Mouse (Mus musculus): Measurements from ENCODE around the gene Catsper3. TPM values are rescaled to one million over a fixed set of nuclear protein-coding genes. Genes with fewer than 3 reads are reported as not detected.

The Catsper3 gene
- polyA plus RNA-seq, 1 experiment from 2014 or later, result 0.26 TPM

DNA sequence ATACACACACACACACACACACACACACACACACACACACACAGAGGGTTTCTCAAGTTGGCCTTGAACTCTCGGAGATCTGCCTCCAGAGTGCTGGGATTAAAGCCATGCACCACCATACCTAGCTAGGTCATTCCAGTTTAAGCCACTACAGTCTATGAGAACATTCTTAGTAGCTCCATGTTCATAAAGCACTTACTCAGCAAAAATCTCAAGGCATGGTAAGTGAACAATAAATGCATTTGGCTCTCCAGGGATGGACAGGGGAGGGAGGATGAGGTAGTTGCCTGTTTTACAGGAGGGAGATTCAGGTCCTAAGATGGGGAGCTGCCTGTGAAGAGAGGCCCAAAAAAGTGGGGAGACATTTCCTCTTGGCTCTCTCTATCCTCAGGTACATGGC, 19.6 kb downstream of the Catsper3 start:
- Histone ChIP-seq H3K4me2 (no peak overlapping the region), H3K27ac (replicated peaks) (no peak overlapping the region), H3K9ac (replicated peaks) (no peak overlapping the region), H3K36me3 (no peaks in the 10 kb centered on the region), H3K9me3 (replicated peaks) (0 out of 2 replicates have a peak, but pooled peaks cover 6% of the 10 kb centered on the region), H3K4me1 (no peaks in the 10 kb centered on the region), H3K4me3 (replicated peaks) (no peak overlapping the region), H3K27me3 (replicated peaks) (no peaks in the 10 kb centered on the region)
- WGBS, result 84% methylated on average over 1 of the region's 1 CpGs
- ATAC-seq (ENCODE audit: low FRiP score), result no peak

DNA sequence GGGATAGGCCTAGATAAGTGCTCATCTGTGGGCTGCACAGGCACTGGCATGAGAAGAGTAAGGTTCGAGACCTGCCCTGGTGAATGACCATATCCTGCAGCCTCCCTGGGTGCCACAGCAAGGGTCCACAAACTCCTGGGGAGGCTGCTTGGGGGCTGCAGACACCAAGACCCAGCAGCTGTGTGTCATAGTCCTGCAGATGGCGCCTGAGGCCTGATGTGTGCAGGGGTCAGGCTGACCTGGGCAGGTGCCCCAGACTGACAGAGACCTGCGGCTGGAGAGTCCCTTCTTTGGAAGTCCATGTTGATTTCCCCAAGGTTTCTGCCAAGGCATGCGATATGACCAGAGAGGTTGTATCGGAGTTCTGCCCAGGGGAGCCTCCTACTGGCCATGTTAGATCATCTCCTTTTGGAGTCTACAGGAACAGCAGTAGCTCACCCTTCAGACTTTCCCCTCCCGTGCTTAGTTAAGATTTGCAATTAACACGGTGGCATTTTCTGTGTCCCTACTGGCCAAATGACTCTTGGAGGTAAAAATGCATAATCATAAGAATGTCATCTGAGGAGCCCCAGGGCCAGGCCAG, 24.8 kb downstream of the Catsper3 start:
- H3K27ac ChIP-seq (replicated peaks), result no peak overlapping the region
- no peak overlapping the region for H3K9ac ChIP-seq (replicated peaks)
- H3K4me1 ChIP-seq, result no peaks in the 10 kb centered on the region
- no peaks in the 10 kb centered on the region for H3K9me3 ChIP-seq (replicated peaks)
- WGBS, result 79% methylated on average over 7 of the region's 7 CpGs
- no peak overlapping the region for H3K4me2 ChIP-seq
- no peaks in the 10 kb centered on the region for H3K27me3 ChIP-seq (replicated peaks)
- no peak for ATAC-seq (ENCODE audit: low FRiP score)
- no peak overlapping the region for H3K4me3 ChIP-seq (replicated peaks)
- H3K36me3 ChIP-seq, result no peaks in the 10 kb centered on the region

DNA sequence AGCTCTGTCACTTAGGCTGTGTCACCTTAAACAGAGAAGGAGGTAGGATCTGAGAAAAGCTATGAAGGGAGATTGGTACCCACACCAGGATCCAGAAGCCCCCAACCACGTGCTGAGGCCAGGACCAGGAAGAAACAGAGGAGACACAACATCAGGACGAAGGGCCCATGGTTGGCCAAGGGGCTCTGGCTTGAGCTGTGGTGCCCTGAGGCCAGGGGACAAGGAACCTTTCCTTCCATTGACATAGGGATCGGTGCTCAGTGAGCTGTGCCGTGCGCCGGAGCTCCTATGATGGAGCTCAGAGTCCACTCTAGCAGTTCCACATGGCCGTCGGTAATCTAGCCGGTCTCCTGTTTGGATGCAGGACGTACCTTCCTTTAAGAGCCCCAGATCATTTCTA, 25.3 kb downstream of the Catsper3 start:
- no peaks in the 10 kb centered on the region for H3K27me3 ChIP-seq (replicated peaks)
- H3K9me3 ChIP-seq (replicated peaks), result no peaks in the 10 kb centered on the region
- H3K4me3 ChIP-seq (replicated peaks), result no peak overlapping the region
- H3K4me2 ChIP-seq, result no peak overlapping the region
- H3K27ac ChIP-seq (replicated peaks), result no peak overlapping the region
- H3K9ac ChIP-seq (replicated peaks), result no peak overlapping the region
- no peak for ATAC-seq (ENCODE audit: low FRiP score)
- H3K4me1 ChIP-seq, result no peaks in the 10 kb centered on the region
- H3K36me3 ChIP-seq, result no peaks in the 10 kb centered on the region
- WGBS, result 93% methylated on average over 10 of the region's 10 CpGs

GRCm38 (mm10) chr13:55810947-55811346, 26.6 kb downstream of the Catsper3 start:
- Histone ChIP-seq H3K36me3 (no peaks in the 10 kb centered on the region), H3K4me3 (replicated peaks) (no peak overlapping the region), H3K9ac (replicated peaks) (no peak overlapping the region), H3K27ac (replicated peaks) (no peak overlapping the region), H3K4me2 (no peak overlapping the region), H3K27me3 (replicated peaks) (0 out of 2 replicates have a peak, but pooled peaks cover 6% of the 10 kb centered on the region), H3K4me1 (no peaks in the 10 kb centered on the region), H3K9me3 (replicated peaks) (no peaks in the 10 kb centered on the region)
- ATAC-seq (ENCODE audit: low FRiP score), result no peak
- 85% methylated on average over 5 of the region's 5 CpGs for WGBS

DNA sequence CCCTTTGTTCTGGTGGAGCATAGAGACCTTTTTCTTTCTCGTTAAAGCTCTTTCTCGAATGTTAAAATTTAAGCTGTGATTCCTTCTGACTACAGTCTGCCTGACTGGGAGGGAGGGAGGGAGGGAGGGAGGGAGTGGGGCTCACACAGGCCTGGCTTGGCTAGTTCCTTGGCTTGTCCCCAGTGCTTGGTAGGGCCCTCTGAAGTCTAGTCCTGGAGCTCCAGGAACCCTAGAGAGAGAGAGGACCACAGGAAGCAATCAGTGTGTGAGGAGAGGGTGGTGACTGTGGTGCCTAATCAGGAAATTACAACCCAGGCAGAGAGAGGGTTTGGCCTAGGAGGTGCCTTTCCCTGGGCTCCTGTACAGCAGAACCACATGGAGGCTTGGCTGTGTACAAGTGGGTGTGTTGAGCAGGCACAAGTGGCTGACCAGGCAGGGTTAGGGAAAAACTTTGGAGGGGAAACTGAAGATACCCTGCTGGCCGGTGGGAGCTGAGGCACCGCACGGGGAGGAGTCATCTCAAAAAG, 29.2 kb downstream of the Catsper3 start:
- Histone ChIP-seq H3K27ac (replicated peaks) (no peak overlapping the region), H3K4me3 (replicated peaks) (no peak overlapping the region), H3K4me2 (no peak overlapping the region), H3K27me3 (replicated peaks) (peaks cover 14% of the 10 kb centered on the region), H3K36me3 (no peaks in the 10 kb centered on the region), H3K9ac (replicated peaks) (no peak overlapping the region), H3K9me3 (replicated peaks) (no peaks in the 10 kb centered on the region), H3K4me1 (no peaks in the 10 kb centered on the region)
- WGBS, result 58% methylated on average over 5 of the region's 5 CpGs
- ATAC-seq (ENCODE audit: low FRiP score), result no peak

- H3K27ac ChIP-seq (replicated peaks), result no peak overlapping the region
- H3K9me3 ChIP-seq (replicated peaks), result no peaks in the 10 kb centered on the region
- H3K4me1 ChIP-seq, result no peaks in the 10 kb centered on the region
- H3K4me3 ChIP-seq (replicated peaks), result no peak overlapping the region
- no peaks in the 10 kb centered on the region for H3K36me3 ChIP-seq
- H3K9ac ChIP-seq (replicated peaks), result no peak overlapping the region
- H3K27me3 ChIP-seq (replicated peaks), result peaks cover 19% of the 10 kb centered on the region
- WGBS, result 82% methylated on average over 6 of the region's 6 CpGs
- ATAC-seq (ENCODE audit: low FRiP score), result no peak
- no peak overlapping the region for H3K4me2 ChIP-seq
Measured at GRCm38 (mm10) chr13:55814834-55815233, 30.5 kb downstream of the Catsper3 start.

GRCm38 (mm10) chr13:55822499-55822898, 38.1 kb downstream of the Catsper3 start:
- ATAC-seq (ENCODE audit: low FRiP score), result no peak
- H3K4me2 ChIP-seq, result no peak overlapping the region
- H3K9me3 ChIP-seq (replicated peaks), result no peaks in the 10 kb centered on the region
- no peaks in the 10 kb centered on the region for H3K36me3 ChIP-seq
- WGBS, result 68% methylated on average over 5 of the region's 5 CpGs
- H3K4me3 ChIP-seq (replicated peaks), result no peak overlapping the region
- no peak overlapping the region for H3K9ac ChIP-seq (replicated peaks)
- no peak overlapping the region for H3K27ac ChIP-seq (replicated peaks)
- peaks cover 71% of the 10 kb centered on the region for H3K27me3 ChIP-seq (replicated peaks)
- peaks cover 7% of the 10 kb centered on the region for H3K4me1 ChIP-seq

GRCm38 (mm10) chr13:55824151-55824945, 40.0 kb downstream of the Catsper3 start:
- 14% methylated on average over 10 of the region's 10 CpGs for WGBS
- no peaks in the 10 kb centered on the region for H3K36me3 ChIP-seq
- no peak overlapping the region for H3K9ac ChIP-seq (replicated peaks)
- peaks cover 76% of the 10 kb centered on the region for H3K27me3 ChIP-seq (replicated peaks)
- H3K27ac ChIP-seq (replicated peaks), result no peak overlapping the region
- no peak overlapping the region for H3K4me3 ChIP-seq (replicated peaks)
- H3K9me3 ChIP-seq (replicated peaks), result no peaks in the 10 kb centered on the region
- peaks cover 7% of the 10 kb centered on the region for H3K4me1 ChIP-seq
- ATAC-seq (ENCODE audit: low FRiP score), result no peak
- no peak overlapping the region for H3K4me2 ChIP-seq

DNA sequence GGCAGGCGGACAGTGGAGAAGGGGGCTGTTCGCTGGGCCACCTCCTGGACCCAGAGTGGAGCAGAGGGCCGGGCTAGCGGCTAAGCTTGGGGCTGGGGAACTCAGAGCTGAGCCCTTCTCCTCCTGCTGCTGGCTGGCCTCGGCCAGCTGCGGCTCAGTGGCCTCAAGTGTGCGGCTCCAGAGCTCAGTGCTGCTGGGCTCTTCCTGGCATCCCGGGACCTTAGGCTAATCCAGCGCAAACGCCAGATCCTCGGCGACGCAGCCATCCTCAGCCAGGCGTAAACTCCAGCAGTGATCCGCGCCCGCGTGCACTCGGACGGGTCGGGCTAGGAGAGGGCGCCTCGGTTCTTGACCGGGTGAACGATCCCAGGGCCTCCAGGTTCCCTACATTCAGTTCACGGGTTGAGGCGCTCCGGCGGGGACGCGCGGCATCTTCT, 40.9 kb downstream of the Catsper3 start:
- peaks cover 7% of the 10 kb centered on the region for H3K4me1 ChIP-seq
- no peaks in the 10 kb centered on the region for H3K9me3 ChIP-seq (replicated peaks)
- H3K36me3 ChIP-seq, result no peaks in the 10 kb centered on the region
- no peak overlapping the region for H3K27ac ChIP-seq (replicated peaks)
- H3K9ac ChIP-seq (replicated peaks), result no peak overlapping the region
- no peak overlapping the region for H3K4me2 ChIP-seq
- no peak for ATAC-seq (ENCODE audit: low FRiP score)
- no peak overlapping the region for H3K4me3 ChIP-seq (replicated peaks)
- 3% methylated on average over 32 of the region's 32 CpGs for WGBS
- H3K27me3 ChIP-seq (replicated peaks), result peaks cover 83% of the 10 kb centered on the region

DNA sequence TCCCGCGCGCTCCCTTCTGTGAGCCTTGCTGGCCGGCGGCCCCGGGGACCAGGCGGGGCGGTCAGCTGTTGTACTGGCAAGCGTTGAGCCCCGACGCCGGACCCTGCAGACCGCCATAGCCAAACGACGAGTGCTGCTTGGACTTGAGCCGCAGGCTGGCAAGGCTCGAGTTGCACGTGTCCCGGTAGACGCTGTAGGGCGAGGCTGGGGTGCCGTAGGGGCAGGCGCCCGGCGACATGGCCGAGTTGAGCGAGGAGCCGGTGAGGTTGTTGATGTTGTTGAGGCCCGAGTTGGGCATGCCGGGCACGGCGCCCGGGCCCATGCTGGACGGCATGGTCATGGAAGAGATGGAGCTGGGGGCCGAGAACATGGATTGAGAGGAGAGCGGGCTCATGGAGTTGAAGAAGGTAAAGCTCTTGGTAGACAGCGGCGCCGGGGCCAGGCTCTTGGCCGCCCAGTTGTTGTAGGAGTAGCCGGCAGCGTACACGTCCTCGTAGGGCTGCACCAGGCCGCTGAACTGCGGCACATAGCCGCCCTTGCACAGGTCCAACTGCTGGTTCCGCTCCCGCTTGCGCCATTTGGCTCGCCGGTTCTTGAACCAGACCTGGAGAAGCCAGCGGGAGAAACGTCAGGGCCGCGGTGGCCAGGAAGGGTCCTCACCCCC, 41.8 kb downstream of the Catsper3 start:
- Histone ChIP-seq H3K9me3 (replicated peaks) (no peaks in the 10 kb centered on the region), H3K9ac (replicated peaks) (no peak overlapping the region), H3K4me2 (no peak overlapping the region), H3K4me1 (peaks cover 14% of the 10 kb centered on the region), H3K27ac (replicated peaks) (no peak overlapping the region), H3K36me3 (no peaks in the 10 kb centered on the region), H3K27me3 (replicated peaks) (peaks cover 89% of the 10 kb centered on the region), H3K4me3 (replicated peaks) (no peak overlapping the region)
- ATAC-seq (ENCODE audit: low FRiP score), result no peak
- WGBS, result 4% methylated on average over 56 of the region's 56 CpGs

- Histone ChIP-seq H3K27me3 (replicated peaks) (peaks cover 89% of the 10 kb centered on the region), H3K4me2 (no peak overlapping the region), H3K4me3 (replicated peaks) (no peak overlapping the region), H3K9ac (replicated peaks) (no peak overlapping the region), H3K9me3 (replicated peaks) (no peaks in the 10 kb centered on the region), H3K4me1 (peaks cover 21% of the 10 kb centered on the region), H3K36me3 (no peaks in the 10 kb centered on the region), H3K27ac (replicated peaks) (no peak overlapping the region)
- 4% methylated on average over 13 of the region's 13 CpGs for WGBS
- ATAC-seq (ENCODE audit: low FRiP score), result no peak
Measured at GRCm38 (mm10) chr13:55826796-55827678, 42.7 kb downstream of the Catsper3 start.
